Mouse (Mus musculus) 3T3-L1 (cell line): ENCODE measurements around the gene 2310057J18Rik.
"Not testable (repeated sequence)": the region's sequence is repeated elsewhere in the genome, so short reads cannot be mapped to it uniquely, and the experiment has no call there.

Source experiments
- DNase-seq: peaks from one replicate; pipeline ENCODE4 v3.0.0-alpha.2; 2015; ENCODE audit warnings: low read depth, low spot score

The 2310057J18Rik gene

DNA sequence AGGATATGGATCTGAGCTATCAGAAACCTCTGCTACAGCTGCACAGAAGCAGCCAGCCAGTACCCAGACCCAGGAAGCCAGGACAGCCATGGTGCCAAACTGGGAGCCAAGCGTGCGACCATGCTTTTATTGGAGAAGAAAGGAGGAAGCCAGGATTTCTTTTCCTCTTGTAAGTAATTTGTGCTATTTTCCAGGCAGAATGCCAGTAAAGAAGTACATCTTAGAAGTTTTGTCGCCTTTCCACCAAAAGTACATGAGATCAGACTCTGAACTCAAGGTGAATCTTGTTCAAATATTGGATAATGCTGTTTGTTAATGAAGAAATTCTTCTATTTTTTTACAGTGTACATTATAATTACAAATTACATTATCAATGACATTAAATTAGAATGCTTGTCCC is at the start of gene 2310057J18Rik:
2310057J18Rik (minus strand) TSS at position 101 of the 400 bp plus-strand sequence.
- no peak for DNase-seq

DNA sequence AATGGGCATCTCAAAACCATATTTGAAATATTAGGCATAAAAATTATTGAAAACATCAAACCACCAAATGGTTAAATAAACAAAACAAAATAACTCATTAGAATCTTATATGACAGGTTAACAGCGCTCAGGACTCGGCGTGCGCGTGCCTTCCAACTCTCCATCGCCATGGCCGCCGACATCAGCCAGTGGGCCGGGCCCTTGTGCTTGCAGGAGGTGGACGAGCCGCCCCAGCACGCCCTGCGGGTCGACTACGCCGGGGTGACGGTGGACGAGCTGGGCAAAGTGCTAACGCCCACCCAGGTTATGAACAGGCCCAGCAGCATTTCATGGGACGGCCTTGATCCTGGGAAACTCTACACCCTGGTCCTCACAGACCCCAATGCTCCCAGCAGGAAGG is 43.9 kb upstream of the 2310057J18Rik start:
- DNase-seq, result not testable (repeated sequence)

- no peak for DNase-seq
Observed at GRCm38 (mm10) chr10:29019496-29020270, 33.6 kb upstream of the 2310057J18Rik start.

- no peak for DNase-seq
Observed at GRCm38 (mm10) chr10:28997776-28998175, 11.7 kb upstream of the 2310057J18Rik start.

DNA sequence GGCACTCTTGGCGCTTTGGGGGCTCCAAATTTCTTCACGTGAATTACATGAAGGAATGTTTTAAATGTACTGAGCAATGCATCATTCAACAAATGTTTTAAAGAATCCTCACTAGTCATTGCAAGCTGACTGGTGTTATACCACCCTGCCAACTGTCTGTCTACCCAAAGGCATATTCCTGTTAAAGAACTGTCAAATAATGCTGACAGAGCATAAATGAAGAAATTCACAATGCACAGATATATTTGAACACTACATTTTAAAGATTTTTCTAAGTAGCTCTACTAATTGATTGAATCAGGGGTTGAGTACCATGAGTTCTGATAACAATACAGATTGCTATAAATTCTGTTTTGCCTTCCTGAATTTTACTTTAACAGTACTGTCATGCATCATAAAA is 2.9 kb upstream of the 2310057J18Rik start:
- no peak for DNase-seq

DNA sequence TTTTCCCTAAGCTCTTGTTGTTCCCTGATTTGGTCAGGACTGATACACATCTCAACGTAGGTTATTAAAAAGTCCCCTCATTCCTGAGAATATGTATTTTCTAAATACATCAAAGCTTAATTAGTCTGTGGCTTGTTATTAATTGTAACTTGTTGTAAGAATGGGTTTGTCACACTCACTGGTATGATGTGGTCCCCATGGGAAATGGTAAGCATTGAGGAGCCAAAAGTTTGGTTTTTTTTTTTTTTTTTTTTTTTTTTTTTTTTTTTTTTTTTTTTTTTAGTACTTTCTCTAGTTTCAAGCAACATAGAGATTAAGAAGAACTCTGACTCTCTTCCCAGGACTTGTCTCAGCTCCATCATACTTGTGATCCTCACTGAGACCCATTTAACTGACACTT is 17.9 kb downstream of the 2310057J18Rik start:
- DNase-seq, result no peak

- peak; percentile 80 for DNase-seq
Observed at GRCm38 (mm10) chr10:28955138-28955537, 31.0 kb downstream of the 2310057J18Rik start.

DNA sequence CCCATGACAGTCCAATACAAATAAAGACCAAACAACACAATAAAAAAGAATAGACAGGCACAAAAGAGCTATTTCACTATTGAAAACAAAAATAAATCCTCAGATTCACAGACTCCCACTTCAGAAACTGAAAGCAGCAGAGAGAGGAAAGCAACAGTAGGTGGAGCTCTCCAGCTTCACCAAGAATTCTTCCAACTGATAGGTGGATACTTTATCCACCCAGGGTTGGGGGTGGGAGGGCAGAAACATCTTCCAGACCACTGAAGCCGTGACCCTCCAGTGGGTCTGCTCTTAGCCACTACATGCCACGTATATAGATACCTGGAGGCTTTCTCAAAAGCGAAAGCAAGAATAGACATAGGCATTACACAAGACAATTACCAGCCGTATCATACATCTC is 31.6 kb downstream of the 2310057J18Rik start:
- DNase-seq, result peak; percentile 23
